Mouse (Mus musculus) forebrain, embryonic 15.5 days (tissue): Measurements from ENCODE around the gene Pald1. TPM values are rescaled to one million over a fixed set of nuclear protein-coding genes. Genes with fewer than 3 reads are reported as not detected.

Experiments used
- ATAC-seq: fragments of 200-750 bp; cut with Nextera tagmentation; replicated peaks from 2 replicates; pipeline ENCODE4 v1.8.0; 2017; ENCODE audit warnings: mild to moderate bottlenecking, moderate TSS enrichment, moderate library complexity
- H3K27ac ChIP-seq: fragments of 300-500 bp; sonication (generic); replicated peaks from 2 replicates; pipeline ENCODE4 v1.5.1; 2015; ENCODE audit warnings: mild to moderate bottlenecking, inconsistent platforms
- H3K27me3 ChIP-seq: fragments of 300-500 bp; sonication (generic); 2 replicates; pipeline ENCODE4 v1.6.1; 2015; ENCODE audit warnings: inconsistent platforms
- H3K36me3 ChIP-seq: fragments of 300-500 bp; sonication (generic); 2 replicates; pipeline ENCODE4 v1.6.1; 2015; ENCODE audit warnings: mild to moderate bottlenecking, inconsistent platforms
- H3K4me1 ChIP-seq: fragments of 300-500 bp; sonication (generic); 2 replicates; pipeline ENCODE4 v1.6.1; 2015; ENCODE audit warnings: inconsistent platforms
- H3K4me2 ChIP-seq: fragments of 300-500 bp; sonication (generic); replicated peaks from 2 replicates; pipeline ENCODE4 v1.6.1; 2015; ENCODE audit warnings: mild to moderate bottlenecking, inconsistent platforms
- H3K4me3 ChIP-seq: fragments of 300-500 bp; sonication (generic); 2 replicates; pipeline ENCODE4 v1.5.1; 2015; ENCODE audit warnings: mild to moderate bottlenecking, inconsistent platforms
- H3K9ac ChIP-seq: fragments of 300-500 bp; sonication (generic); replicated peaks from 2 replicates; pipeline ENCODE4 v1.6.1; 2015; ENCODE audit warnings: mild to moderate bottlenecking, inconsistent platforms
- H3K9me3 ChIP-seq: fragments of 300-500 bp; sonication (generic); 2 replicates; pipeline ENCODE4 v1.6.1; 2016; ENCODE audit warnings: inconsistent platforms
- WGBS: fragments of 180-500 bp; shearing (Covaris S2); methylation state at CpG from one replicate; pipeline ENCODE4 v1.1.7; 2015; ENCODE audit warnings: mixed read lengths; 5-methylcytosine and 5-hydroxymethylcytosine counted together
- polyA plus RNA-seq: library from polyadenylated mRNA; unstranded; fragments of >200 nt; fragmentation: Nextera tagmentation; extraction: Ambion mirVana; gene quantifications from 2 replicates; pipeline ENCODE4 v1.2.1, GENCODE M21; 2015

The Pald1 gene
- polyA plus RNA-seq, 1 experiment from 2014 or later, result 16.5 TPM

DNA sequence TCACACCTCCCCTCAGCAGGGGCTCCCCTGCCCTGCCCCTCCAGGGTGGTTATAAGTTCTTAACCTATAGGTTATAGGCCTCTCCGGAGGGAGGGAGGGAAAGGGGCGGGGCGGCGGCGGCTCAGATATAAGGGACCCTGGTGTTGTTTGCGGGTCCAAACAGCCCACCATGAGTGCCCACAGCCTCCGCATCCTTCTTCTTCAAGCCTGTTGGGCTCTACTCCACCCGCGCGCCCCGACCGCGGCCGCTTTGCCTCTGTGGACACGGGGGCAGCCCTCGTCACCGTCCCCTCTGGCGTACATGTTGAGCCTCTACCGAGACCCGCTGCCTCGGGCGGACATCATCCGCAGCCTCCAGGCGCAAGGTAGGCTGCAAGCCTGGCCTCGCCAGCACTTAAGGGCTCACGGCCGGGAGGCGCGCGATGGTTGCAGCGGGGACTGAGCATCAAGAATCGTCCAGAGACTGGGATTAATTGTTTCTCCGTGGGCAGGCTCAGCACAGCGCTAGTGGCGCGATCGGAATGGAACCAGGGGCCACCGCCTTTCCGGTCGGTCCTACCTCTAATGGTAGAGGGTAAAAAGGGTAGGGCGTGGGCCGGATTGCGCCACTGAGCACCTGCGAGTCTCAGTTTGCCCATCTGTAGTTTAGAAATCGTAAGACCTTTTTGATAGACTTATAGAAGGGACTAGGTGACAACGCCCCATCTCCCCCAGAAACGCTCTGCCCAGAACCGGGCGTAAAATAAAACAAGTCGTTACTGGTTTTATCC is 35.0 kb upstream of the Pald1 start:
- no peaks in the 10 kb centered on the region for H3K9me3 ChIP-seq
- no peak overlapping the region for H3K27ac ChIP-seq
- H3K4me3 ChIP-seq, result peak overlapping the region; percentile 45
- peak overlapping the region; percentile 90 for H3K4me2 ChIP-seq
- peaks cover 30% of the 10 kb centered on the region for H3K27me3 ChIP-seq
- peak overlapping the region; percentile 49 for H3K9ac ChIP-seq
- peak; percentile 47; the same call in 1 of the 2 replicates for ATAC-seq
- H3K36me3 ChIP-seq, result no peaks in the 10 kb centered on the region
- peaks cover 9% of the 10 kb centered on the region for H3K4me1 ChIP-seq
- 3% methylated on average over 50 of the region's 50 CpGs for WGBS

GRCm38 (mm10) chr10:61417672-61418071 is 34.3 kb upstream of the Pald1 start, which contains the start of gene Nodal:
Gene Nodal (plus strand): TSS chr10:61417972.
- Histone ChIP-seq H3K4me2 (peak within 1 kb of the TSS; percentile 90), H3K36me3 (no peaks in the 10 kb centered on the region), H3K27me3 (peaks cover 30% of the 10 kb centered on the region), H3K4me1 (peaks cover 9% of the 10 kb centered on the region), H3K27ac (no peak within 1 kb of the TSS), H3K9me3 (no peaks in the 10 kb centered on the region), H3K9ac (peak within 1 kb of the TSS; percentile 49), H3K4me3 (peak within 1 kb of the TSS; percentile 45)
- 28% methylated on average over 10 of the region's 10 CpGs for WGBS
- ATAC-seq, result no peak

- 47% methylated on average over 2 of the region's 2 CpGs for WGBS
Measured at GRCm38 (mm10) chr10:61417046-61417445, 33.7 kb upstream of the Pald1 start.

DNA sequence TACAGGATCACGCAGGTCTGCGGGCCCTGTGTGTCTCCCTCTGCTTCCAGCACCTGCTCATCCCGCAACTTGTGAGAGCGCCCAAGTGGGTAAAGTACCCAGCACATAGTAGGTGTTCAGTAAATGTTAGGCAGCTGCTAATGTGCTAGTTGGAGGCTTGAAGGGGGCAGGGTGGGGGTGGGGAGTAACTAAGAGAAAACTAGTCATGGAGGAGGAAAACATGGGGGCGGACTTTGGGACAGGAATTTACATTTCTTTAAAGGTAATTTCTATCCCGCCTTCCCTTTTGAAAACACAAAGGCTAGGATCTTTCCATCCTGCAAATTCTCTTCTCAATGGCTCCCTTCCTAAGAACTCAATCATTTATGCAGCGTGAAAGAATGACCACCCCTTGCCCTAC is 33.2 kb upstream of the Pald1 start:
- peaks cover 9% of the 10 kb centered on the region for H3K4me1 ChIP-seq
- H3K9ac ChIP-seq, result no peak overlapping the region
- peaks cover 30% of the 10 kb centered on the region for H3K27me3 ChIP-seq
- H3K9me3 ChIP-seq, result no peaks in the 10 kb centered on the region
- H3K27ac ChIP-seq, result no peak overlapping the region
- H3K4me2 ChIP-seq, result no peak overlapping the region
- H3K36me3 ChIP-seq, result no peaks in the 10 kb centered on the region
- ATAC-seq, result no peak
- no peak overlapping the region for H3K4me3 ChIP-seq
- 41% methylated on average over 7 of the region's 7 CpGs for WGBS

More at GRCm38 (mm10) chr10:61417046-61417445, 33.7 kb upstream of the Pald1 start:
- Histone ChIP-seq H3K27me3 (peaks cover 30% of the 10 kb centered on the region), H3K9me3 (no peaks in the 10 kb centered on the region), H3K4me3 (no peak overlapping the region), H3K4me2 (no peak overlapping the region), H3K36me3 (no peaks in the 10 kb centered on the region), H3K9ac (no peak overlapping the region), H3K27ac (no peak overlapping the region), H3K4me1 (peaks cover 9% of the 10 kb centered on the region)
- ATAC-seq, result no peak

GRCm38 (mm10) chr10:61415890-61416289 is 32.6 kb upstream of the Pald1 start:
- Histone ChIP-seq H3K4me2 (no peak overlapping the region), H3K27me3 (peaks cover 30% of the 10 kb centered on the region), H3K9me3 (no peaks in the 10 kb centered on the region), H3K9ac (no peak overlapping the region), H3K27ac (no peak overlapping the region), H3K4me3 (no peak overlapping the region), H3K4me1 (peaks cover 9% of the 10 kb centered on the region), H3K36me3 (no peaks in the 10 kb centered on the region)
- WGBS, result 23% methylated on average over 8 of the region's 8 CpGs
- ATAC-seq, result no peak

GRCm38 (mm10) chr10:61415240-61415639 is 31.9 kb upstream of the Pald1 start:
- H3K9me3 ChIP-seq, result no peaks in the 10 kb centered on the region
- ATAC-seq, result no peak
- 78% methylated on average over 3 of the region's 3 CpGs for WGBS

DNA sequence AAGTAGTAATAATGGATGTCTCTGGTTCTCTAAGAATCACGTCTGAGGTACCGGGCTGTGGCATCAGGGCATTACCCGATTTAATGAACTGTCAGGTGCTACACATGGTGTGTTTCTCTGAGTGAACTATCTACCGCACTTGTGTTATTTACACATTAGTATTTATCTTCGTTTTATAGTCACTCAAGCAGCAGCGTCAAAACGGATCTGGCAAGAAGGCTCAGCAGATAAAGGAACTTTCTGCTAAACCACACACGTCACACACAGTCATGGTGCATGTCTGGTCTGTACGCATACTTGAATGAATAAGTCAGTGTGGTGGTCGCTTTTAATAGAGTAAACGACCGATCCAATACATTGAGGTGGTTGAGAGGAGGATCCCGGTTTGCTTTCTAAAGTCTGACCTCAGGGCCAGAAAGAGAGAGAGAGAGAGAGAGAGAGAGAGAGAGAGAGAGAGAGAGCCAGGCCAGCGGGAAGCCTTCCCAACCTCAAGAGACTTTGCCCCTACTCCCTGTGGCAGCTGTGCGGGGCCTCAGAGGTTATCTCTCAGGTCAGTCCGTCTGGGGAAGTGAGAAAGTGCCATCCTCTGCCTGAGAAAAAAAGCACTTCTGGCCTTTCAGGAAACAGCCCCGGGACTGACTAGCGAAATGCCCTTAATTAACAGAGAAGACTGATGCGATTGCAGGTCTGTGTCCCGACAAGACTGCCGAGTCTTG is 29.7 kb upstream of the Pald1 start:
- peaks cover 7% of the 10 kb centered on the region for H3K27me3 ChIP-seq
- H3K4me3 ChIP-seq, result no peak overlapping the region
- H3K4me2 ChIP-seq, result no peak overlapping the region
- no peak overlapping the region for H3K9ac ChIP-seq
- no peaks in the 10 kb centered on the region for H3K36me3 ChIP-seq
- ATAC-seq, result no peak
- H3K27ac ChIP-seq, result no peak overlapping the region
- WGBS, result 60% methylated on average over 21 of the region's 21 CpGs
- H3K9me3 ChIP-seq, result no peaks in the 10 kb centered on the region
- H3K4me1 ChIP-seq, result peaks cover 2% of the 10 kb centered on the region

More at GRCm38 (mm10) chr10:61415240-61415639, 31.9 kb upstream of the Pald1 start:
- no peak overlapping the region for H3K4me3 ChIP-seq
- peaks cover 27% of the 10 kb centered on the region for H3K27me3 ChIP-seq
- no peak overlapping the region for H3K4me2 ChIP-seq
- no peak overlapping the region for H3K9ac ChIP-seq
- H3K4me1 ChIP-seq, result peaks cover 9% of the 10 kb centered on the region
- H3K36me3 ChIP-seq, result no peaks in the 10 kb centered on the region
- H3K27ac ChIP-seq, result no peak overlapping the region

DNA sequence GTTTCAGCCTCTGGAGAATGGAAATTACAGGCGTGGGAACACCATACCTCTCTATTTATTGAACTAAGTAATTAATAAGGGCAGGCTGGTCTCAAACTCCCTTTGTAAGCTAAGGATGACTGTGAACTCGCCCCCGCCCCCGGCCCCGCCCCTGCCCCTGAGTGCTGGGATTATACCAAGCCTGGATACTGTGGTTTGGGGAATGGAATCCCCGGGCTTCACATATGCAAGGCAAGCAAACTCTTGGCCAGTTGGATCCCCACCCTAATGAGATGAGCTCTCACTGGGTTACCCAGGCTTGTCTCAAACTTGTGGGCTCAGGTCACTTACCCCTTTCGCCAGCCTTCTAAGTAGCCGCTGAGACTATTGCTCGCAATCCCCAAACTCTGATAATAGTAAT is 26.9 kb upstream of the Pald1 start:
- no peaks in the 10 kb centered on the region for H3K27me3 ChIP-seq
- no peaks in the 10 kb centered on the region for H3K9me3 ChIP-seq
- H3K4me2 ChIP-seq, result no peak overlapping the region
- no peak for ATAC-seq
- H3K36me3 ChIP-seq, result no peaks in the 10 kb centered on the region
- H3K9ac ChIP-seq, result no peak overlapping the region
- no peak overlapping the region for H3K4me3 ChIP-seq
- WGBS, result 25% methylated on average over 9 of the region's 9 CpGs
- H3K27ac ChIP-seq, result no peak overlapping the region
- no peaks in the 10 kb centered on the region for H3K4me1 ChIP-seq

GRCm38 (mm10) chr10:61409776-61410175 is 26.4 kb upstream of the Pald1 start:
- Histone ChIP-seq H3K9ac (no peak overlapping the region), H3K4me2 (no peak overlapping the region), H3K4me3 (no peak overlapping the region), H3K27ac (no peak overlapping the region), H3K9me3 (no peaks in the 10 kb centered on the region), H3K27me3 (no peaks in the 10 kb centered on the region), H3K4me1 (no peaks in the 10 kb centered on the region), H3K36me3 (no peaks in the 10 kb centered on the region)
- WGBS, result 5% methylated on average over 4 of the region's 4 CpGs
- no peak for ATAC-seq

DNA sequence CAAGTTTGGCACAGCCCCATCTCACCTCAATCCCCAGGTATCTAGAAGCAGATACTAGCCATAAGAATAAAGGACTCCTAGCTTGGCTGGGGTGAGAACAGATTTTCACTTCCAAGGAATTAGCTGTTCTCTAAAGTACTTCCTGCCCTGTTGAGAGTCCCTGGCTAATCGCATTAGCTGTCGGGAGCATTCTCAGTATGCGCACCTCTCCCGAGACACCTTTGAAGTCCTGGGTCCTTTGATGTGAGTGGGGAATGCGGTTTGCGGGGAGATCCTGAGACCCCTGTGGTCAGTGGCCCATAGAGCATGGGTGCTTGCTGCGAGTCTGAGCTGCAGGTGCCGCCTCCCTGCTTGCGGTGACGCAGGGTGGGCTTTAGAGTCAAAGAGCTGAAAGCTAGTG is 22.6 kb upstream of the Pald1 start:
- no peaks in the 10 kb centered on the region for H3K4me1 ChIP-seq
- H3K9me3 ChIP-seq, result no peaks in the 10 kb centered on the region
- no peak overlapping the region for H3K4me3 ChIP-seq
- 6% methylated on average over 10 of the region's 10 CpGs for WGBS
- H3K9ac ChIP-seq, result no peak overlapping the region
- ATAC-seq, result no peak
- no peak overlapping the region for H3K4me2 ChIP-seq
- no peaks in the 10 kb centered on the region for H3K36me3 ChIP-seq
- H3K27ac ChIP-seq, result no peak overlapping the region
- no peaks in the 10 kb centered on the region for H3K27me3 ChIP-seq

- no peak overlapping the region for H3K27ac ChIP-seq
- no peaks in the 10 kb centered on the region for H3K36me3 ChIP-seq
- ATAC-seq, result no peak
- H3K27me3 ChIP-seq, result no peaks in the 10 kb centered on the region
- no peak overlapping the region for H3K9ac ChIP-seq
- no peaks in the 10 kb centered on the region for H3K9me3 ChIP-seq
- 84% methylated on average over 2 of the region's 2 CpGs for WGBS
- H3K4me3 ChIP-seq, result no peak overlapping the region
- no peak overlapping the region for H3K4me2 ChIP-seq
- no peaks in the 10 kb centered on the region for H3K4me1 ChIP-seq
Measured at GRCm38 (mm10) chr10:61402911-61403310, 19.6 kb upstream of the Pald1 start.

GRCm38 (mm10) chr10:61402480-61402879 is 19.1 kb upstream of the Pald1 start:
- H3K4me2 ChIP-seq, result no peak overlapping the region
- H3K9me3 ChIP-seq, result no peaks in the 10 kb centered on the region
- H3K27ac ChIP-seq, result no peak overlapping the region
- no peak overlapping the region for H3K9ac ChIP-seq
- H3K4me3 ChIP-seq, result no peak overlapping the region
- no peaks in the 10 kb centered on the region for H3K4me1 ChIP-seq
- ATAC-seq, result no peak
- no peaks in the 10 kb centered on the region for H3K36me3 ChIP-seq
- no peaks in the 10 kb centered on the region for H3K27me3 ChIP-seq
- 63% methylated on average over 5 of the region's 5 CpGs for WGBS
